Mouse (Mus musculus) limb, embryonic 13.5 days (tissue): ENCODE measurements around the gene Apoa2. TPM values are rescaled to one million over a fixed set of nuclear protein-coding genes. Genes with fewer than 3 reads are reported as not detected.

Experiments
- ATAC-seq: fragments of 200-750 bp; cut with Nextera tagmentation; 2 replicates; pipeline ENCODE4 v1.8.0; 2017; ENCODE audit warnings: low read depth, moderate number of reproducible peaks, moderate TSS enrichment; ENCODE audit not compliant: low FRiP score
- H3K27ac ChIP-seq: fragments of 300-500 bp; sonication (generic); 2 replicates; pipeline ENCODE4 v1.5.1; 2015; ENCODE audit warnings: inconsistent platforms, mild to moderate bottlenecking, moderate library complexity
- H3K27me3 ChIP-seq: fragments of 300-500 bp; sonication (generic); 2 replicates; pipeline ENCODE4 v1.6.1; 2015; ENCODE audit warnings: mild to moderate bottlenecking, inconsistent platforms
- H3K36me3 ChIP-seq: fragments of 300-500 bp; sonication (generic); 2 replicates; pipeline ENCODE4 v1.6.1; 2015; ENCODE audit warnings: inconsistent platforms, mild to moderate bottlenecking, moderate library complexity
- H3K4me1 ChIP-seq: fragments of 300-500 bp; sonication (generic); 2 replicates; pipeline ENCODE4 v1.6.1; 2015; ENCODE audit warnings: inconsistent platforms
- H3K4me2 ChIP-seq: fragments of 300-500 bp; sonication (generic); replicated peaks from 2 replicates; pipeline ENCODE4 v1.6.1; 2015; ENCODE audit warnings: inconsistent platforms, mild to moderate bottlenecking, moderate library complexity
- H3K4me3 ChIP-seq: fragments of 300-500 bp; sonication (generic); 2 replicates; pipeline ENCODE4 v1.5.1; 2015; ENCODE audit warnings: moderate library complexity, mild to moderate bottlenecking, inconsistent platforms
- H3K9ac ChIP-seq: fragments of 300-500 bp; sonication (generic); 2 replicates; pipeline ENCODE4 v1.6.1; 2015; ENCODE audit warnings: mild to moderate bottlenecking, inconsistent platforms
- H3K9me3 ChIP-seq: fragments of 300-500 bp; sonication (generic); 2 replicates; pipeline ENCODE4 v1.6.1; 2016; ENCODE audit warnings: inconsistent platforms
- WGBS: fragments of 180-500 bp; shearing (Covaris S2); methylation state at CpG from one replicate; pipeline ENCODE4 v1.1.7; 2015; 5-methylcytosine and 5-hydroxymethylcytosine counted together
- polyA plus RNA-seq: library from polyadenylated mRNA; unstranded; fragments of >200 nt; fragmentation: Nextera tagmentation; extraction: Ambion mirVana; gene quantifications from 2 replicates; pipeline ENCODE4 v1.2.1, GENCODE M21; 2015

Apoa2 gene
- polyA plus RNA-seq, 1 experiment from 2014 or later: 2.0 TPM

DNA sequence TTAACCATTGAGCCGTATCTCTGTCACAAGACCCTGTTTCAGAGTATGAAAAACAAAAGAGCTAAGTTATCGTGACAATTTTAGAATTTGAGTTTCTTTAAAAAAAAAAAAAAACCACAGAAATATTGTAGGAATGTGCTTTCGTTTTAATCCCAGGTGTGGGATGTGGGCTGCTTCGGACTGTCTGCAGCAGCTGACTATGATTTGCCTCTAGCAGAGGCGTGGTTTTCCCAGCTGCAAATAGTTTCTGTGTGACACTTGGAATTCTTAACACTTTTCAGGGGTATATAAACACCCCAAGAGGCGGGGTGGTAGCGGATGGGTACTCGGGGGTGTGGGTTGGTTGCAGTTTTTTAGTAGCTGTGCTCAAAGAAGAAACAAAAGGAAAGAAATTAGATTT lies 20.5 kb downstream of the Apoa2 start:
- Histone ChIP-seq H3K4me2 (peak overlapping the region; percentile 84), H3K4me3 (no peak overlapping the region), H3K27me3 (no peaks in the 10 kb centered on the region), H3K9me3 (no peaks in the 10 kb centered on the region), H3K27ac (no peak overlapping the region), H3K36me3 (peaks cover 49% of the 10 kb centered on the region), H3K4me1 (peaks cover 41% of the 10 kb centered on the region), H3K9ac (peak overlapping the region; percentile 19; the same call in 1 of the 2 replicates)
- WGBS: 78% methylated on average over 8 of the region's 8 CpGs
- no peak for ATAC-seq

DNA sequence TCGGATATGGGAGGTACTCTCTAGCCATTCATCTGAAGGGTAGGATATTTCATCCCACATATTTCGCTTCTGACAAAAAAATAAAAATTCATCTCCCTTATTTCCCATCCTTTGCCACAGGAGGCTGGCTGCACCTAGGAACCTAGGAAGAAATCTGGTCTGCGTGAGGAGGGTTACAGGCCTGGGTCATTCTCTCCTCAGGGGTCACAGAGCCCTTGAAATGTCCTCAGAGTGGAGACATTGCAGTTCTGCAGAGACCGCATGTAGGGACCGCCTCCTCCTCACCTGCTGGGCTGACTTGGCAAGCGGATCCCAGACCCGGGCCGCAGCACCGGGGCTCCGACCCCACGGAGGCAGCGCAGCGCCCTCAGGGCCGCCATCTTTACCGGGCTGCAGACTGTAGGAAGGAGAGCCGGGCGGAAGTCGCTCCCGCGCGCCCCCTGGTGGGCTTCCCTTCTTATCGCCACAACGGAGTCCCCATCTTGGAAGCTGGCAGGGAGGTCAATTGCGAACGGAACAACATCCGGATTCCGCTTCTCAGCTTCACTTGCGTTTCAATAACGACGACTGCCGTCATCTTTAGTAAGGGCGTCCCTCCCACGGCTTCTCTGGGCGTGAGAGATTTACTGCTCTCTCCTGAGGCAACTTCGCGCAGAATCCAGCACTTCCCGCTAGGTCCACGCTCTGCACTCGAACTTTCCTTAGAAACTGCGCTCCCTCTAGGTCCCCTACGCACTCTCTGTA lies 22.0 kb downstream of the Apoa2 start:
- Histone ChIP-seq H3K36me3 (peaks cover 34% of the 10 kb centered on the region), H3K27me3 (no peaks in the 10 kb centered on the region), H3K9ac (peak overlapping the region; percentile 90), H3K4me2 (peak overlapping the region; percentile 84), H3K4me1 (peaks cover 57% of the 10 kb centered on the region), H3K4me3 (peak overlapping the region; percentile 81), H3K9me3 (no peaks in the 10 kb centered on the region), H3K27ac (peak overlapping the region; percentile 90)
- WGBS: under 1% methylated on average over 41 of the region's 41 CpGs
- ATAC-seq: peak; percentile 92

- WGBS: 12% methylated on average over 13 of the region's 13 CpGs
- peaks cover 28% of the 10 kb centered on the region for H3K36me3 ChIP-seq
- peak; percentile 1; the same call in 1 of the 2 replicates for ATAC-seq
Measured at GRCm38 (mm10) chr1:171247453-171247841, 22.6 kb downstream of the Apoa2 start.

DNA sequence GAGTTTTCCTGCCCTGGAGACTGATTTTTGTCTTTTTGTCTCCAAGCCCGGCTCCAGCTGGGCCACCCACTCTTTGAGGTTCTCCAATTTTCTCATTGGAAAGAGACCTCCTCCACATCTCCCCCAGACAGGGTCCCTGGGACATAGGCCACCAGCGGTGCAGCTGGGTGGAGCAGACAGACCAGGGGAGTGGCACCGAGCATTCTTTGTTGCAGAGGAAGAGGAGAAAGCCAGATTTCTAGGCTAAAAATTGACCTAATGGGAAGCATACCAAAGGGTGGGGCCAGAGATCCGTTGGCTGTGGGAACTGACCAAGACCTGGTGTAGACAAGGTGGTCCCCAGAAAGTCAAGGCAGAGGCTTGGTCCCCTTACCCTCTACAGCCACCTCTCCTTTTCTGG lies 23.1 kb downstream of the Apoa2 start:
- Histone ChIP-seq H3K9me3 (no peaks in the 10 kb centered on the region), H3K36me3 (peaks cover 24% of the 10 kb centered on the region), H3K27ac (peak overlapping the region; percentile 90), H3K9ac (no peak overlapping the region), H3K4me3 (peak overlapping the region; percentile 81; the same call in 1 of the 2 replicates), H3K4me1 (peaks cover 67% of the 10 kb centered on the region), H3K4me2 (peak overlapping the region; percentile 84), H3K27me3 (no peaks in the 10 kb centered on the region)
- no peak for ATAC-seq
- 29% methylated on average over 4 of the region's 4 CpGs for WGBS

More at GRCm38 (mm10) chr1:171247453-171247841, 22.6 kb downstream of the Apoa2 start:
- H3K4me3 ChIP-seq: peak overlapping the region; percentile 81
- H3K4me2 ChIP-seq: peak overlapping the region; percentile 84
- no peaks in the 10 kb centered on the region for H3K27me3 ChIP-seq
- no peaks in the 10 kb centered on the region for H3K9me3 ChIP-seq
- H3K9ac ChIP-seq: peak overlapping the region; percentile 48; the same call in 1 of the 2 replicates
- peak overlapping the region; percentile 90 for H3K27ac ChIP-seq
- peaks cover 62% of the 10 kb centered on the region for H3K4me1 ChIP-seq

- no peaks in the 10 kb centered on the region for H3K9me3 ChIP-seq
- H3K4me1 ChIP-seq: peaks cover 70% of the 10 kb centered on the region
- ATAC-seq: no peak
- no peak overlapping the region for H3K4me3 ChIP-seq
- no peak overlapping the region for H3K4me2 ChIP-seq
- WGBS: 57% methylated on average over 3 of the region's 3 CpGs
- H3K27me3 ChIP-seq: no peaks in the 10 kb centered on the region
- H3K27ac ChIP-seq: peak overlapping the region; percentile 90; the same call in 1 of the 2 replicates
- peaks cover 18% of the 10 kb centered on the region for H3K36me3 ChIP-seq
- no peak overlapping the region for H3K9ac ChIP-seq
Measured at GRCm38 (mm10) chr1:171248386-171249226, 23.8 kb downstream of the Apoa2 start.

DNA sequence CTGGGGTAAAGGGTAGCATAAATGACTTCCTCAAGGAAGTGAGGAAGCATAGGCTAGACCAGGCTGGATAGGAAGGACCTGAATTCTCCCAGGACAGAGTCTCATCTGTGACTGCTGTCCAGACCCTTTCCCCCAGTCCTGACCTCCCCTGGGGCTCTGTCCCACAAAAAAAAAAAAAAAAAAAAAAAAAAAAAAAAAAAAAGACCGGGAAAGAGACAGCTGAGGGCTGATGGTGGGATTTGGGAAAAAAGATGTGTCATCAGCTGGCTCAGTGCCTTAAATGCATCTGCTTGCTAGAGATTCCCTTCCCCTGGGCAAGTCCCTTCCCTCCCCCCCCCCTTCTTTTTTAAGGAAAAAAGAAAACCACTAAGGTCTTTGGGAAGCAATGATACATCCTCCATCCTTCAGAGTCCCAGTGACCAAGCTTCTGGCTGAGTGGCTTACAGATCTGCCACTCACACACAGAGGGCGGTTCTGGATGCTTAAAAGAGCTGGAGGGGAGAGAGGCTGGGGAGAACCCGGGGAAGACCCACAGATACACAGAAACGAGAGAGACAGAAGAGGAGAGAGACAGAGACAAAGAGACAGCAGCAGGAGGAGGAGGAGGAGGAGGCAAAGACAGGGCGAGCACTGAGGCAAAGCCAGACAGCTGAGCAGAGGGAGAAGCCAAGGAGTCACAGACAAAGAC lies 25.2 kb downstream of the Apoa2 start, which contains the start of gene Adamts4:
Gene Adamts4 (plus strand): TSS at position 509 of the 688 bp plus-strand sequence.
- Histone ChIP-seq H3K9me3 (no peaks in the 10 kb centered on the region), H3K36me3 (peaks cover 18% of the 10 kb centered on the region), H3K27ac (peak within 1 kb of the TSS; percentile 90), H3K4me3 (peak within 1 kb of the TSS; percentile 45), H3K4me1 (peaks cover 68% of the 10 kb centered on the region), H3K4me2 (peak within 1 kb of the TSS; percentile 77), H3K9ac (peak within 1 kb of the TSS; percentile 64), H3K27me3 (no peaks in the 10 kb centered on the region)
- no peak for ATAC-seq
- 13% methylated on average over 5 of the region's 5 CpGs for WGBS

DNA sequence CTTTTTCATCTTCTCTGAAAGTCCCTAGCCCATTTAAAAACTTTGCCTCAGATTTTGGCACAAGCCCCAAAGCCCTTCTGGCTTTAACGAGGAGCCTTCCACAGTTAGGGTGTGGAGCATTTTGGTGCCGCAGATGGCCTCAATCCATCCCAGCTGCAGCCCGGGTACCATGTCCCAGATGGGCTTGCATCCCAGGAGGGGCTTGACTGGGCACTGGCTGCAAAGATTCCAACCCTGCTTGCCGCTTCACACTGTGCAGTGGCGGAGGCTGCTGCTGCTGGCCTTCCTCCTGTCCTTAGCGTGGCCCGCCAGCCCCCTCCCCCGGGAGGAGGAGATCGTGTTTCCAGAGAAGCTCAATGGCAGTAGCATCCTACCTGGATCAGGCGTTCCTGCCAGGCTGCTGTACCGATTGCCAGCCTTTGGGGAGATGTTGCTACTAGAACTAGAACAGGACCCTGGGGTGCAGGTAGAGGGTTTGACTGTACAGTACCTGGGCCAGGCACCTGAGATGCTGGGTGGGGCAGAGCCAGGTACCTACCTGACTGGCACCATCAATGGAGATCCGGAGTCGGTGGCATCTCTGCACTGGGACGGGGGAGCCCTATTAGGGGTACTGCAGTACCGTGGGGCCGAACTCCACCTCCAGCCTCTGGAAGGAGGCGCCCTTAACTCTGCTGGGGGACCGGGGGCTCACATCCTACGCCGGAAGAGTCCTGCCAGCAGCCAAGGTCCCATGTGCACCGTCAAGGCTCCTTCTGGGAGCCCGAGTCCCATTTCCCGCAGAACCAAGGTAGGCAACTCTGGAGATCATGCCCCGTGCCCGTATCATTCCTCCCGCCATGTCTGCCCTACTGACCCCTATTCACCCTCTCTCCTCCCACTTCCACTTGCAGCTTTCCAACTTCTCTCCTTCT lies 26.1 kb downstream of the Apoa2 start, which contains the start of gene Ndufs2:
Gene Ndufs2 (minus strand): TSS at position 709 of the 914 bp plus-strand sequence.
- Histone ChIP-seq H3K9me3 (no peaks in the 10 kb centered on the region), H3K4me1 (peaks cover 61% of the 10 kb centered on the region), H3K27ac (peak within 1 kb of the TSS; percentile 90), H3K27me3 (no peaks in the 10 kb centered on the region), H3K4me2 (peak within 1 kb of the TSS; percentile 77), H3K4me3 (peak within 1 kb of the TSS; percentile 45), H3K9ac (peak within 1 kb of the TSS; percentile 64), H3K36me3 (peaks cover 21% of the 10 kb centered on the region)
- no peak for ATAC-seq
- 14% methylated on average over 26 of the region's 26 CpGs for WGBS

GRCm38 (mm10) chr1:171251594-171252324 lies 26.9 kb downstream of the Apoa2 start:
- H3K9me3 ChIP-seq: no peaks in the 10 kb centered on the region
- peak overlapping the region; percentile 77 for H3K4me2 ChIP-seq
- 6% methylated on average over 13 of the region's 13 CpGs for WGBS
- peak; percentile 55 for ATAC-seq
- peak overlapping the region; percentile 64 for H3K9ac ChIP-seq
- peaks cover 29% of the 10 kb centered on the region for H3K36me3 ChIP-seq
- peak overlapping the region; percentile 45 for H3K4me3 ChIP-seq
- H3K4me1 ChIP-seq: peaks cover 55% of the 10 kb centered on the region
- peak overlapping the region; percentile 90 for H3K27ac ChIP-seq
- no peaks in the 10 kb centered on the region for H3K27me3 ChIP-seq

DNA sequence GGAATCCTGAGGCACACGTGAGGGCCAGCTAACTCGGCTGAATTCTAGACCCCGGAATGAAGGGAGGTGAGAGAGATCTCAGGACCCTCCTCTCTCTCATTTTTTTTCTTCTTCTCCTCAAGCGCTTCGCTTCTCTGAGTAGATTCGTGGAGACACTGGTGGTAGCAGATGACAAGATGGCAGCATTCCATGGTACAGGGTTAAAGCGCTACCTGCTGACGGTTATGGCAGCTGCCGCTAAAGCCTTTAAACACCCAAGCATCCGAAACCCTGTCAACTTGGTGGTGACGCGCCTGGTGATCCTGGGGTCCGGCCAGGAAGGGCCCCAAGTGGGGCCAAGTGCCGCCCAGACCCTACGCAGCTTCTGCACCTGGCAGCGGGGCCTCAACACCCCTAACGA lies 27.6 kb downstream of the Apoa2 start:
- H3K4me2 ChIP-seq: peak overlapping the region; percentile 77
- peaks cover 35% of the 10 kb centered on the region for H3K36me3 ChIP-seq
- ATAC-seq: no peak
- H3K4me1 ChIP-seq: peaks cover 55% of the 10 kb centered on the region
- H3K27ac ChIP-seq: peak overlapping the region; percentile 90
- 33% methylated on average over 17 of the region's 17 CpGs for WGBS
- H3K9ac ChIP-seq: peak overlapping the region; percentile 64
- H3K27me3 ChIP-seq: no peaks in the 10 kb centered on the region
- peak overlapping the region; percentile 45 for H3K4me3 ChIP-seq
- H3K9me3 ChIP-seq: no peaks in the 10 kb centered on the region

GRCm38 (mm10) chr1:171256095-171256818 lies 31.4 kb downstream of the Apoa2 start:
- H3K4me2 ChIP-seq: no peak overlapping the region

More at GRCm38 (mm10) chr1:171256095-171256818, 31.4 kb downstream of the Apoa2 start:
- H3K27me3 ChIP-seq: no peaks in the 10 kb centered on the region
- peaks cover 57% of the 10 kb centered on the region for H3K36me3 ChIP-seq
- peaks cover 20% of the 10 kb centered on the region for H3K4me1 ChIP-seq
- no peak overlapping the region for H3K4me3 ChIP-seq
- no peak for ATAC-seq
- H3K9ac ChIP-seq: no peak overlapping the region
- no peak overlapping the region for H3K27ac ChIP-seq
- 89% methylated on average over 24 of the region's 24 CpGs for WGBS
- no peaks in the 10 kb centered on the region for H3K9me3 ChIP-seq
